Mouse (Mus musculus) liver (tissue): ENCODE measurements around the gene Gm21976.

Experiments used
- DNase-seq: peaks from one replicate; pipeline ENCODE4 v3.0.0-alpha.2; 2020; ENCODE audit warnings: mixed read lengths

The Gm21976 gene

DNA sequence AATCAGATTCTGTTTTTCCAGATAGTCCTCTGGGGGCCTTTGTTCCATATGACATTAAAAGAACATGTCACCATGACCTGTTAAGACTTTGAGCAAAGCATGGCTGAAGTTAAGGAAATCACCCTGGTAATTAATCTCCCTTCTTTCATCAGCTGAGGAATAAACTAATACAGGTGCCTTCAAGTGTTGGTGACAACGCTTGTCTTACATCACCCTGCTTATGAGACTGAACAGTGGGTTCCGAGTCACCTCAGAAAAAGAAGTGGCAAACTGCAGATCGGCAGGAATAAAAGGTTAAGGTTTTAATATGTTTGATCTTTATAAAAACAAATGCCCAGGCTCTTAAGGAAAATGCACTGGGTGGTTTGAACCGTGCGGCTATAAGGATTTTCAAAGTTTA lies at the start of gene Gm21976:
Gene Gm21976, plus strand, starts transcription at position 202 of the 400 bp plus-strand sequence.
- no peak for DNase-seq

DNA sequence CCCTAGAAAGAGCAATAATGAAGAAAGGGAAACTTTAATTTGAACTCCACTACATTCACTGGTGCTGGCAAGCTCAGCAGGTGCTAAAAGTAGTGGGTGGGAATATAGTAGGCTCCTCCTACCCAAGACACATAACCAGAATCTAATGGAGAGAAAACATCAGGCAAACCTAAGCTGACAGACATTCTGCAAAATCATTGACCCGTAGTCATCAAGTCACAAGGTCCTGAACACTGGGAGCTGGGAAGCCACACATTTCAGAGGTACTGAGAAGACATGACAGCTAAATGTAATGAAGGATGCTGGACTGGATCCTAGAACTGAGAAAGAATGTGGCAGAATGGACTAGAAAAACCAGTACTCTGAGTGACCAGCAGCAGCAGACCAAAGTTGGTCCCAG lies 49.2 kb upstream of the Gm21976 start:
- DNase-seq: no peak

DNA sequence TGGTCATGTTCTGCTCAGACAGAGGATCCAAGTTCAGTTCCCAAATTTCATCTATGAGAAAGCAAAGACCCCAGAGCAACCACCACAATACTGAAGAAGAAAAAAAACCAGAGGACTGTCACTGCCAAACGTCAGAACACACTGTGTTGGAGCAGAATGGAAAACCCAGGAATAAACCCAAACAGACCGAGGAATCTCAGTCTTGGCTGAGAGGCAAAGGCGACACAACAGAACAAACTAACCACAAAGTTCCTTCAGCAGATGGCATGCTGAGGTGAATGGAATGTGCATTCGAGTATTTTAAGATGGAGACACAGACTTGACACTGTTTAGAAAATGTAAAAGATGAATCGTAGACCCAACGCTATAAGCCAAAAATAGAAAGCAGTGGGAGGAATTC lies 44.2 kb upstream of the Gm21976 start:
- no peak for DNase-seq

DNA sequence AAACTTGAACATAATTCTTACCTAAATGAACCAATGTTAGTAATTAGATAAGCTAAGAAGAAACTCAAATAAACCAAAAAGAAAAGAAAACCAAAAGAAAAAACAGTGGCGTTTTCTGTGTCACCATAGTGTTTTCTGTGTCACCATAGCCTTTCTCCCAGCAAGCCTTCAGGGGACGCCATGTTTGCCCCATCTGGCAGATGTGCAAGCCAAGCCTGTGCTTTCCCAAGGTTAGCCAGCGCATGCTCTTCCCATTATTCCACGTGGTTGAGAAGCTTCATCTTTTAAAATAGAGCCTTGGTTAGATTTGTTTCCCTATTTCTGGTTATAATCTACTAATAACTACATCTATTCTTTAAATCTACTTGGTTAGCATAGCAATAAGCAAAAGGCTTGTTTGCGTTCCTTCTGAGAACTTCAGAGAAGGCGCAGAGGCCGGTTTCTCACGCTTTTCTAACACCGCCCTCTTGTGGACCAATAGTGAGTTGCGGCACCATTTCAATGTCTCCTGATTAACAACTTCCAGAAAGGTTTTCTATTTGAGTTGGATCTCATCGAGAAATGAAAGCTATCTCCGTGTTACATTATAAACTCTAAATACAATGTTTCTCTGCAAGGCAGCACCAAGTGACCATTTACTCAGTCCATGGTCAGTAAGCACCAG lies 39.6 kb upstream of the Gm21976 start:
- DNase-seq: peak; percentile 54

DNA sequence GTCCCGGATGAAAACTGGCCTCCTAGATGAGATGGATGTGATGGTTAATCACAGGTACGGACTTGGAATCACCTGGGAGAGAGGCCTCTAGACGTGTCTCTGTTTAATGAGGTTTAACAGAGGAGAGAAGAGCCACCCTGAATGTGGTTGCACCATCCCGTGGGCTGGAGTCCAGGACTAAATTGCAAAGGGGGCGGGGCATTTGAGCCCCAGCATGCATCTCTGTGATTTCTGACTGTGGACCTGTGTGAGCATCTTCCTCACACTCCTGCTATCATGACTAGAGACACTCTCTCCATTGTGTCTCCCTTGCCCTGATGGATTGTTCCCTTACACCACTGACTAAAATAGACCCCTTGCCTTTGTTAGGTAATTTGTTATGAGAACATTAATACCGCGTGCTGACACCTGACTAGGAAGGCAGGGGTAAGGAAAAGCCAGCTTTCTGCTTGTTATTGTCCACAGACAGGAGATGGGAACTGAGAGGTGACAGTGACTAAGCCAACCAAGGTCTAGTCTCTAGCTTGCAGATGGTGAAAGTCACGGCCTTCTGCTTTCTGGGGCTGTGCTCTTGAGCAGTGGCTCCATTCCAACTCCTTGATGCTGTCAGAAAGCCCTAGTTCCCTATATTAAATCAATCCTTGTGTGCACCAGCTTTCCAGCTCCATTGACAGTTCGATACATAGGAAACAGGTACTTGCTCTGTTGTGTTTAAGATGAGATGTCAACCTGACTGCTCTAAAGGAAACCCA lies 38.0 kb upstream of the Gm21976 start:
- DNase-seq: no peak

DNA sequence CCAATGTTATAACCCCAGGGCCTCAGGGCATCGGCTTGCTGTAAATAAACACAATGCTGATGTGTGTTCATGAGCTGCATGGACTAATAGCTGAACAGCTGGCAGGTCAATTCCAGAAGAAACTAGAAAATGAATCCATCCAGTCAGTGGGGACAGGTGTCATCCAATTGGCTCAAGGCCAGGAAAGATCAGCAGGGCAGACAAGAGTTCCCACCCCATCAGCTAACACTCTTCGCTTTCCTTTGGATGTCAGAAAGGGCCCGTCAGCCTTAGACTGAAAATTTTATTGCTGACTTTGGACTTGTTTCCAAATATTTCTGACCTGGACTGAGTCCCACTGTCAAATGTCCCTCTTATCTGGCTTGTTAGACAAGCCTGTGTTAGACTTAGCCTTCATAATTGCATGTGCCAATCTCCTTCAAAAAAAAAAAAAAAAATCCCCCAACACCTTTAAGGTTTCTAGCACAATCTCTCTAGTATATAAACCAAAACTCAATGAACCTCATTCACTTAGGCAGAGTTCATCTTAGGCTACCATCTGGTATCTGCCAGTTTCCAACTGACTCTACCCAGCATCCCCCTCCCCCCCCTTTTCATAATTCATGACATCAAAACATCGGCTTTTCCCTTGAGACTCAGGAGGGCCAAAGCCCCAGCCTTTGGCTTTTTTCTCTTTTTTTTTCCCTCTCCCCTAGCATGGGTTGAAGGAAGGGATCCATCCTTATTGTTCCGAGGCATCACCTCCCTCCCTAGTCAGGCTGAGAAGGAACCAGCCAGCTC lies 34.9 kb upstream of the Gm21976 start:
- DNase-seq: no peak

DNA sequence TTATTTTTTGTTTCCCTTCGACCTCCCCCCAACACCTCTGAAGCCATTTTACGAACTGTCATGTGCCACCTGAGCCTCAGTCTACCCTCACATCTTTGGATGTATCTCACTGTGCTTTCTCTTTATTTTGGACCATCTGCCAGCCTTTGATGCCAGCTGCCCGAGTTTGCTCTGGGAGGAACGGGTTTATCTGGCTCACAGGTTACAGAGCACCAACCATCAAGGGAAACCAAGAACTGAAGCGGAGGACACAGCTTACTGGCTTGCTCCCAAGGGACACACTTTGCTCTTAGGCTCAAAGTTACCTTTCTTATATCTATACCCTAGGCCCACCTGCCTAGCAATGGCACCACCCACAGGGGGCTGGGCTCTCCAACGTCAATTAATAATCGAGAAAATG lies 34.3 kb upstream of the Gm21976 start:
- no peak for DNase-seq

DNA sequence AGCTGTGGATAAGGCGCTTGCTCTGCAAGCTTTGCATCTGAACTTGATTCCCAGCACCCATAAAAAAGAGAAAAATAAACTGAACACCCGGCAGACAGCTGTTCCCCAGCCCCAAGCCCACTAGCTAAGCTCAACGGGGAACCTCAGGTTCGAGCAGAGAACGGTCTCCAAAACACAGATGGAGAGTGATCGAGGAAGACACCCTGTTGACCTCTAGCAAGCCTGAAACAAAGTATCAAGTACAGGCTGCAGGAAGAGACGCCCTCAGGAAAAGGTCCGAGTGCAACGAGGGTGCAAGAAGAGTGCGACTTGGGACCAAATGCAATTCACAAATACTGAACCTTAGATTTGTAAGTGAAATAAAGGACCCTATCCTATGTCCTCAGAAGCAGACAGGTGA lies 30.1 kb upstream of the Gm21976 start:
- DNase-seq: no peak

DNA sequence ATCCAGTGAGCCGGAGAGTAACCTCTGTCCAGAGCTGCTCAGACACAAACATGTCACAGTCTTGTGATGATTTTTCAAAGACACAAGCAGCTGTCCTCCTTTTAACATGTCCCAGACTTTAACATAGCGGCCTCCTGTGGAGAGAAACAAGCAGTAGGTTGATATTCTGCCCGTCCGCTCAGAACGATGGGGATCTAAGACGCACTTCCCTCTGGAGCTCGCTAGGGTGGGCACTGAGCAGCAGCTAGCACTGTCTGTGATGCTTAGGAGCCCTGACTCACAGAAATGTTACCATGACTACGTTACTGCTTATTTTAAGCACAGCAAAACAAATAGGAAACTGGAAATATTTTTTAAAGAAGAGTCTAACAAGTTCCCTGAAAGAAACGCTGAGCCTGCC lies 24.8 kb upstream of the Gm21976 start:
- no peak for DNase-seq

DNA sequence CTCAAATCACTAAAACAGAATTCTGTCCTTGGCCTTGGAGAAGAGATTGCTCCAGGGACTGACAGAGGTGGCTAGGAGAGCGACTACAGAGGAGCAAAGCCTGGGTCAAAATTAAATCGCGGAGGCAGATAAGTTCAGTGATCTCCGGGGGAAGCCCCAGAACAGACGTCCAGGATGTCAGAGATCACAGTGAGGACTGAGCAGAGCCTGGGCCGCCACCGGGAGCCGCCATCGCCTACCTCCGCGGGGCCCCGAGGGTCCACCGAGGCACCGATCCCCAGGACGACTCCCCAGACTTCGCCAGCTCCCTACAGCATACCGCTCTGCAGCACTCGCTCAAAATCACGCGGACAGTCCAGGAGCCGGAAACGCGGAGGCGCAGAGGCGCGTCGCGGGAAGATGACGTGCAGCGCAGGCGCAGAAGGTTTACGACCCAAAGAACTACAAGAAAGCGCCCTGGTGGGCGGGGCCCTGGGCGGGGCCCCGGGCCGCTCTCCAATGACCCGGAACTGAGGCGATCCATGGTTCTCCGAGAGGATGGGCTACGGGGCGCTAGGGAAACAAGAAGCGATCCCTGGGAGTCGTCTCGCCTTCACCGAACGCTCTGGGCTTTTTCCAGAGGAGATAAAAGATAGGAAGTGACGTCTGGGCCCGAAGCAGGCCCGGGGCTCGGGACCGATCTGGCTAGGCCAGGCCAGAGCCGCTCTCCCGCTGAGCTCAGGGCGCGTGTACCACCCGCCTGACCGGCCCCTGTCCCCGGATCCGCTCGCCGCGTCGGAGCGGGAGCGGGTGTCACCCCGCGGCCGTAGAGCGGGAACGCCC lies 16.8 kb upstream of the Gm21976 start, which contains the start of the genes Utp15 and Ankra2:
Gene Utp15, minus strand, starts transcription at position 406 of the 822 bp plus-strand sequence.
Gene Ankra2, plus strand, starts transcription at position 439 of the 822 bp plus-strand sequence.
- DNase-seq: peak; percentile 98

DNA sequence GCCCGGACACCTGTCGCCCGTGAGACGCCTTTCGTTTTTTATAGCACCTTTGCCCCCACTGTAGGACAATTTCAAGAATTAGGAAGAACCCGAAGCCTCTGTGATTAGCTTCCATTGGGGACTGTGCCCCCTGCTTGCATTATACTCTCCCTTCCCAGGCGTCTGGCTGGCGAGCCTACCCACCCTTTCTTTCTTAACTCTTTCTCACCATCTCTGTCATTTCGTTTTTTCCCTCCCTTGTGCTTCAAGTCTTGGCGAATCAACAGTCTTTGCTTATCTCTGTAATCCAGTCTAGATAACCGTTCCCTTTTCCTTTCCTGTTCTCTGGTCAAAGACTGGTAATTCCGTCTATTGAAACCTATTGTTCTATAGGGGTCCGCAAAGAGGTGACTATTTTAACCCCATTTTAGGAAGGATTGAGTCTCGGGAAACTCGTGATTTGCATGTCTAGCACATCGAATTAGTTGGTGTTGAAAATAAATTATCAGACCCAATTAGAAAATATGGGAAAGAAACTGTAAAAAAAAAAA lies 16.2 kb upstream of the Gm21976 start:
- no peak for DNase-seq

DNA sequence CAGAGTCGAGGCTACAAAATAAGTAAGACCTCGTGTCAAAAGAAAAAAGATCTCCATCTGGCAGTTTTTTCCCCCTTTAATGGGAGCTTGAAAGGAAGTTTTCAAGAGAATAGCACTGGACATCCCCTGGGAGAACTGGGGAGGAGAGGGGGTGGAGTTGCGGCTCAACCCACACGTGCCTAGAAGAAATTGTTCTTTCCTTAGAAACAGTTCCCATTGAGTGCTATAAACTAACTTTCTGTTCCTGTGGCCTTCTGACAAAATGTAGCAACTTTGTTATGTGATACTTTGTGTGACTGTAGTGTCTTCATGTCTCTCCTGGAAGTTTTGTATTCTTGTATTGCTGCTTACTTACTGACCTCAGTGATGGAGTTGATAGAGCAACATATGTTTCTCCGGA lies 15.6 kb upstream of the Gm21976 start:
- no peak for DNase-seq

DNA sequence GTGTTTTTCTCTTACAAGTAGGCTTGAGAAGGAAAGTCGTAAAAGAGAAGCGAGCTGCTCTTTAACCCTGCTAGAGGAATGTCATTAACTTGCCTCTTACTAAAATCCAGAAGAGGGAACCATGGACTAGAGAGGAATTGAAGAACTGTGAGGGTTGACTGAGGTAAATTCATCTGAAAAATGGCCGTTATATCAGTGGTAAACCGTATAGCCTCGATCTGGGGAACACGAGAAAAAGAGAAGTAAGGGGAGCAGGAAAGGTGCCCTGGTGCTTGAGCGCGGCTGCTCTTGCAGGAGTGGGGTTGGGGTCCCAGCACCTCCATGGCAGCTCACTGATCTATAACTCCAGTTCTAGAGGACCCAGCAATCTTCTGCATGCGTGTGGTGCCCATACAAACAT lies 5.7 kb upstream of the Gm21976 start:
- DNase-seq: no peak

DNA sequence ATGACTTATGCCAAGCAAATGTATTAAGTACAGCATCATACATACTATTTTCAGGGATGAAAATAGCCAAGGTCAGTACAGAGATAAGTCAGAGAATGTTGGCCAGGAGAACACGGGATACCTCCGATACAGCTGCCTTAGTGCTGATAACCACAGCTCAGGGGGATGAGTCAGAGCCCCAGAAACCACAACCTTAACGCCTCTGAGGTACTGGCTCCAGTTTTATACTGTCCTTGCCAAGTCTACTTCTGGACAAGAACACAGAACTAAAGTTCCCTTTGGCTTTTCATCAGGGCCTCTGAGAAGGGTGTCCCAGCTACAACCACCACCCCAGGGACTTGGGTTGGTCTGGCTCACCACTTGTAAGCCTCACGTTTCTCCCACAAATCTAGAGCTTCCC lies 4.0 kb upstream of the Gm21976 start:
- peak; percentile 11 for DNase-seq

DNA sequence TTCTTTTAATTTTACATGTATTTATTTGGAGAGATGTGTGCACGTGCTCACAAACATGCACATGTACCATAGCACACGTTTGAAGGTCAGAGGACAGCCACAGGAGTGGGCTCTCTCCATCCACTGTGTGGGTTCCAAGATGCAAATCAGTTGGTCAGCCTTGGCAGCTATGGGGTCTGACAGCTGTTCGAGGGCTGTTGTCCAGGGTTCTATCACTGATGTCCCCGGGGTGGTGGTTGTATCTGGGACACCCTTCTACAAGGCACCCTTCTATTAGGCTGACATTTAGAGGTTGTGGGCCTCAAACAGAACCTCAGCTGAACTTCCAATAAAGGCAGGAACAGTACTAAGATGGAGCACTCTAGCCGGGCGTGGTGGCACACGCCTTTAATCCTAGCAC lies 3.4 kb upstream of the Gm21976 start:
- no peak for DNase-seq

DNA sequence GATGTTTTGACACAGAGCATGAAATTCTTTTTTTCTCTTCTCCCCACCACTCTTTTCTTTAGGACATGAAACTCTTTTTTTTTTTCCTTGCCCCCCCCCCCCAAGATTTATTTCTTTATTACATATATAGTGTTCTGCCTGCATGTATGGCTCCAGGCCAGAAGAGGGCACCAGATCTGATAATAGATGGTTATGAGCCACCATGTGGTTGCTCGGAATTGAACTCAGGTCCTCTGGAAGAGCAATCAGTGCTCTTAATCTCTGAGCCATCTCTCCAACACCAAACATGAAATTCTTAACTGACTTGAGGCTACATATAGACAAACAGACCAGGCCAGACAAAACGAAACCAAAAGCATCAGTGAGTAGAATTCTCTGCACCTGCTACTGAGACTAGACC lies 2.2 kb upstream of the Gm21976 start:
- DNase-seq: no peak

DNA sequence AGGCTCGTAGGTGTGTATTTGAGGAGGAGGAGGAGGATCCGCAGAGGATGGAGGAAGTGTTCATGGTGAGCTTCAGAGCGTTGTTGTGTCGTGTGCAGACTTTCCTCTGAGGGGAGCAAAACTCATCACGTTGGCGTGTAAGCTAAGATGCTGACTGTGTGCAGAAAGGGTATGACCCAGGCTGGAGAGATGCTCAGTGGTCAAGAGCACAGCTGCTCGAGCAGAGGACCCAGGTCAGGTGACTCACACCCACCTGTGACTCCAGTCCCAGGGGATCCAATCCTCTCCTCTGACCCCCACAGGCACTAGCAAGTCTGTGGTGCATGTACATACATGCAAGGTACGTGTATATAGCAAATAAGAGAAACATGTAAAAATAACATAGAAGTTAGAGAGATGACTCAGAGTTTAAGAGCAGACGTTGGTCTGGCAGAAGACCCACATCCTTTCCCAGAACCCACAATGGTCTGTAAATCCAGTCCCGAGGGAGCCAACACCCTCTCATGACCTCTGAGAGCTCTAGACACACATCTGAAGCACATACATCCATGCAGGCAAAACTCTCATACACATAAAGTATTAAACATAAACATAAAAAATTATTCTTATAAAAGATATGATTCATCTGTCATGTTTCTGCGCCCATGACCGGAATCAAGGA lies 1.4 kb downstream of the Gm21976 start:
- no peak for DNase-seq

DNA sequence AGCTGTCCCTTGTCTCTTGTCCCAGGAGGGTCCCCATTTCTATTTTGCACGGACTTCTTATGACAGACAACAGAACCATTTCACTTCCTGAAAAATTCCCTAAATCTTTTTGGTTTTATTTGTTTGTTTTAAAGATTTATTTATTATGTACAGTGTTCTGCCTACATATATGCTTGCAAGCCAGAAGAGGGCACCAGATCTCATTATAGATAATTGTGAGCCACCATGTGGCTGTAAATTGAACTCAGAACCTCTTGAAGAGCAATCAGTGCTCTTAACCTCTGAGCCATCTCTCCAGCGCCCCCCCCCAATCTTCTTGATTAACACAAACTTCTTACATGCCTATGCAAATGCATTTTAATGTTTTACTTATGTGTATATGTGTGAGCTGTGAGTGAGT lies 11.0 kb downstream of the Gm21976 start:
- no peak for DNase-seq

DNA sequence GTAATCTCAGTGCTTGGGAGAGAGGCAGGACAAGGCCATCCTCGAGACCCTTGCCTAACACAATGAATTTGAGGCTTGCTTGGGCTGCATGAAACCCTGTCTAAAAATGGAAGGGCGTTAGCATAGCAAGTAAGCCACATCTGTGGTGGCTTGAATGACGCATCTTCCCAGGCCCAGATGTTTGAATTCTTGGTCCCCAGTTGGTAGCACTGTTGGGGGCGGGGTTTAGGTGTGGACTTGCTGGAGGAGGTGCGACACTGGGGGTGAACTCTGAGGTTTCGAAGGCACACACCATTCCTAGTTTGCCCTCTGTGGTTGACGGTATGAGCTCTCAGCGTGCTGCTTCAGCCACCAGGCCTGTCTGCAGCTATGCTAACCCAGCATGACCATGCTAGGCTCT lies 12.0 kb downstream of the Gm21976 start:
- DNase-seq: no peak

DNA sequence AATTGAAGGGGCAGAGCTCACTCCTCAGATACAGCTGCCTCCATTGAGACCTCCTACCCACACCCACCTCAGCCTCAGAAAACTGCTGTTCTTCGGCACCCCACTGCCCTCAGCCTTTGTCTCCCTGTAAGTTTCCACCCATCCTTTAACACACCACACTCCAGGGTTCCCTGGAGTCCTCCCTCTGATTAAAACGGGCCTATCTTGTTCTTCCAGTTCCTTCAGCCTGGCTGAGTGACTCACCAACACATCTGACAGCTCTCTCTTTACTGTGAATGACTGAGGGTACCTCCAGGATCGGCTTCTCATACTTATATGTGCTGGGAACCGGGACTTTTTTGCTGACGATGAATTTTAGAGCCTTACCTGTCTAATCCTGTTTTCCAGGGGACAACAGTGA lies 16.4 kb downstream of the Gm21976 start:
- DNase-seq: no peak

DNA sequence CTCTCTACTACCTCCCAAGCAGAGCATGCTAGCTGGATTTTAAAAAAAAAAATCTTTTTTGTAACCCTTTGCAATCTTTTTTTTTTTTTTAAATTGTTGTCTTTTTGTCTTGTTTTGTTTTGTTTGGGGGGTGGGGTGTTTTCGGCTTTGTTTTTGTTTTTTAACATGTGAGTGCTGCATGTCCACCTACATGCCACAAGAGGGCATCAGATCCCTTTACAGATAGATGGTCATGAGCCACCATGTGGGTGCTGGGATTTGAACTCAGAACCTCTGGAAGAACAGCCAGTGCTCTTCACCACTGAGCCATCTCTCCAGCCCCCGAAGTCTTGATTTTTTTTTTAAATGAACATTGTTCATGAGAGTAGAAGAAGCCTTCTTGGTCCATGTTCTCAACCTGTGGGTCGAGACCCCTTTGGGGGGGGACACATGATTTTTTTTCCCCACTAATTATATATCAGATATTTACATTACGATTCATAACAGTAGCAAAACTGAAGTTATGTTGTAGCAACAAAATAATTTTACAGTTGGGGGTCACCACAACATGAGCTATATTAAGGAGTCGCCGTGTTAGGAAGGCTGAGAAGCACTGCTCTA lies 18.3 kb downstream of the Gm21976 start:
- DNase-seq: no peak
